Mouse (Mus musculus) G1E-ER4 (cell line): ENCODE data around the gene Pak1. TPM values are rescaled to one million over a fixed set of nuclear protein-coding genes. Genes with fewer than 3 reads are reported as not detected.

Experiments used
- GATA1 ChIP-seq: IDR thresholded peaks from one replicate; pipeline ENCODE4 v1.8.0; 2012; ENCODE audit warnings: low read length, inconsistent platforms
- polyA plus RNA-seq: library from polyadenylated mRNA; stranded (reverse); fragments of >175 nt; gene quantifications from 2 replicates; pipeline ENCODE4 v1.2.3, GENCODE M21; 2012

Pak1 gene
- 0.11 TPM in 1 of 2 replicates, not detected in the other for polyA plus RNA-seq

GRCm38 (mm10) chr7:97788190-97788668, at the start of gene Pak1:
Gene Pak1 (plus strand): TSS chr7:97788541.
- TF ChIP-seq GATA1: no peak

GRCm38 (mm10) chr7:97740948-97741347, 47.4 kb upstream of the Pak1 start:
- no peak for TF ChIP-seq GATA1

GRCm38 (mm10) chr7:97741756-97742291, 46.5 kb upstream of the Pak1 start:
- TF ChIP-seq GATA1: no peak

- TF ChIP-seq GATA1: no peak
These were observed 43.0 kb upstream of the Pak1 start for GRCm38 (mm10) chr7:97745299-97745698.

GRCm38 (mm10) chr7:97747176-97747707, 41.1 kb upstream of the Pak1 start:
- no peak for TF ChIP-seq GATA1

- TF ChIP-seq GATA1: no peak
These were observed 40.4 kb upstream of the Pak1 start for GRCm38 (mm10) chr7:97747787-97748497.

- no peak for TF ChIP-seq GATA1
These were observed 39.7 kb upstream of the Pak1 start for GRCm38 (mm10) chr7:97748527-97749206.

GRCm38 (mm10) chr7:97749207-97750190, 38.8 kb upstream of the Pak1 start:
- no peak for TF ChIP-seq GATA1

- no peak for TF ChIP-seq GATA1
These were observed 31.1 kb upstream of the Pak1 start for GRCm38 (mm10) chr7:97756967-97757881.

GRCm38 (mm10) chr7:97764591-97764990, 23.8 kb upstream of the Pak1 start:
- no peak for TF ChIP-seq GATA1

- TF ChIP-seq GATA1: no peak
These were observed 23.0 kb upstream of the Pak1 start for GRCm38 (mm10) chr7:97765181-97765962.

- TF ChIP-seq GATA1: no peak
These were observed 22.4 kb upstream of the Pak1 start for GRCm38 (mm10) chr7:97765963-97766347.
